Mouse (Mus musculus) ES-Bruce4 (cell line): ENCODE measurements around the gene Myo9b. TPM values are rescaled to one million over a fixed set of nuclear protein-coding genes. Genes with fewer than 3 reads are reported as not detected.
A peak's percentile ranks its signal among the peaks of the same experiment; 100 is the strongest.

ENCODE experiments used
- H3K27ac ChIP-seq: 2 replicates; pipeline ENCODE4 v1.5.1; 2012; ENCODE audit warnings: low read length, inconsistent platforms; ENCODE audit not compliant: insufficient read depth
- H3K27me3 ChIP-seq: 2 replicates; pipeline ENCODE4 v1.6.1; 2012; ENCODE audit warnings: mild to moderate bottlenecking, low read length, inconsistent platforms; ENCODE audit not compliant: control insufficient read depth, poor library complexity, insufficient read depth, severe bottlenecking
- H3K36me3 ChIP-seq: 2 replicates; pipeline ENCODE4 v1.6.1; 2012; ENCODE audit warnings: inconsistent platforms, mild to moderate bottlenecking, low read length, moderate library complexity; ENCODE audit not compliant: control insufficient read depth, poor library complexity, insufficient read depth, severe bottlenecking
- H3K4me1 ChIP-seq: one replicate; pipeline ENCODE4 v1.8.1; 2011; ENCODE audit warnings: low read length; ENCODE audit not compliant: control insufficient read depth, insufficient read depth
- H3K4me3 ChIP-seq: 2 replicates; pipeline ENCODE4 v1.5.1; 2011; ENCODE audit warnings: low read depth, mild to moderate bottlenecking, low read length
- H3K9ac ChIP-seq: 2 replicates; pipeline ENCODE4 v1.6.1; 2012; ENCODE audit warnings: low read depth, mild to moderate bottlenecking, inconsistent platforms; ENCODE audit not compliant: poor library complexity, severe bottlenecking
- H3K9me3 ChIP-seq: replicated peaks from 2 replicates; pipeline ENCODE4 v1.6.1; 2012; ENCODE audit warnings: mild to moderate bottlenecking, low read length, inconsistent platforms; ENCODE audit not compliant: control insufficient read depth, poor library complexity, insufficient read depth, severe bottlenecking
- CTCF ChIP-seq: IDR thresholded peaks from one replicate; pipeline ENCODE4 v1.8.1; 2011; ENCODE audit warnings: low read depth, low read length
- EP300 ChIP-seq: IDR thresholded peaks from 2 replicates; pipeline ENCODE4 v1.6.1; 2011; ENCODE audit warnings: low read depth, low read length; ENCODE audit not compliant: insufficient read depth
- POLR2A ChIP-seq: IDR thresholded peaks from one replicate; pipeline ENCODE4 v1.8.1; 2011; ENCODE audit warnings: low read length; ENCODE audit not compliant: insufficient read depth
- polyA plus RNA-seq: library from polyadenylated mRNA; stranded (reverse); fragments of >200 nt; gene quantifications from 2 replicates; pipeline ENCODE4 v1.2.4, GENCODE M21; 2011; ENCODE audit warnings: low read depth; ENCODE audit not compliant: missing spikeins, insufficient read depth, insufficient read length

Gene Myo9b
- polyA plus RNA-seq, 1 experiment = 37.3 TPM

DNA sequence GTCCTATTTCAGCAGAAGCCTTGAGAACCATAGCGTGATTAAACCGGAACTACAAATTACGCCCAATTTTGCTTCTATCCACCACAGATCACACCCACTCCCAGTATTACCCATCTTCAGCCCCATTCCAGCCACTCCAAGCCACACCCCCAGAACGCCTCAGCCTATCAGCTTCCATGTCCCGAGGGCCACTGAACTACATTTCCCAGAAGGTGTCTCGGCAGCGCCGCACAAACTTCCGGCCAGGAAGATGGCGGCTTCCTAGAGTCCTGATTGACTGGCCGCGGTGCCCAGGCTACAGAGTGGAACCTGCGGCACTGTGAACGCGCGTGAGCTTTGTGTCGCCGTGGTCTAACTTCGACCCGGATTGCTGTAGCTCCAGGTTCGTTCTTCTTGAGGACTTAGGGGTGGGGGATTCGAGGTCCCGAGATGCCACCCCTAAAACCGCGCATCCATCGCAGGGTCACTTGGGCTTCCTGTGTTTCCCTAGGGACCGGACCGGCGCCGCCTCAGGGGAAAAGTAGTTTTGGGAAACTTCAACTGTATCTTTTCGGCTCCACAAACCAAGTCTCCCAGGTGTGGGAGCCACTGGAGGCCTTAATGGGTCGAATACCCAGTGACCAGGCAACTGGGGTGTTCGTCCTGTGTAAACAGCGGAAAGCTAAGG is 124.3 kb downstream of the Myo9b start, which contains the start of gene Babam1:
TSS of gene Babam1 (plus strand) at position 223 of the 667 bp plus-strand sequence.
- Histone ChIP-seq H3K4me1 (no peaks in the 10 kb centered on the region), H3K9ac (peak within 1 kb of the TSS; percentile 89), H3K9me3 (no peaks in the 10 kb centered on the region), H3K4me3 (peak within 1 kb of the TSS; percentile 90), H3K27ac (peak within 1 kb of the TSS; percentile 21; the same call in 1 of the 2 replicates), H3K36me3 (peaks cover 12% of the 10 kb centered on the region), H3K27me3 (no peaks in the 10 kb centered on the region)
- no peak for TF ChIP-seq POLR2A
- TF ChIP-seq EP300 = no peak
- TF ChIP-seq CTCF = no peak

DNA sequence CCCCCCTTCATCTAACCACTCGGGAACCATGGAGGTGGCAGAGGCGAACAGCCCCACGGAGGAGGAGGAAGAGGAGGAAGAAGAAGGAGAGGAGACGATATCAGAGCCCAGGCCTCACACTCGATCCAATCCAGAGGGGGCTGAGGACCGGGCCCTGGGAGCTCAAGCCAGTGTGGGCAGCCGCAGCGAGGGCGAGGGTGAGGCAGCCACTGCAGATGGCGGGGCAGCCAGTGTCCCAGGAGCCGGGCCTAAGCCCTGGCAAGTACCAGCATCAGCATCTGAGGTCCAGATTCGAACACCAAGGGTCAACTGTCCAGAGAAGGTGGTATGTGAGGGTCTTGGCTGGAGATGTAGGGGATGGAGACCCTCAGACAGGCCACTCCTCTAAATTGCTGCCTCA is 125.2 kb downstream of the Myo9b start:
- H3K36me3 ChIP-seq = peaks cover 12% of the 10 kb centered on the region
- no peaks in the 10 kb centered on the region for H3K9me3 ChIP-seq
- no peaks in the 10 kb centered on the region for H3K4me1 ChIP-seq
- TF ChIP-seq EP300 = no peak
- no peak for TF ChIP-seq POLR2A
- no peak for TF ChIP-seq CTCF
- no peak overlapping the region for H3K27ac ChIP-seq
- no peaks in the 10 kb centered on the region for H3K27me3 ChIP-seq
- H3K4me3 ChIP-seq = peak overlapping the region; percentile 90
- peak overlapping the region; percentile 89 for H3K9ac ChIP-seq

DNA sequence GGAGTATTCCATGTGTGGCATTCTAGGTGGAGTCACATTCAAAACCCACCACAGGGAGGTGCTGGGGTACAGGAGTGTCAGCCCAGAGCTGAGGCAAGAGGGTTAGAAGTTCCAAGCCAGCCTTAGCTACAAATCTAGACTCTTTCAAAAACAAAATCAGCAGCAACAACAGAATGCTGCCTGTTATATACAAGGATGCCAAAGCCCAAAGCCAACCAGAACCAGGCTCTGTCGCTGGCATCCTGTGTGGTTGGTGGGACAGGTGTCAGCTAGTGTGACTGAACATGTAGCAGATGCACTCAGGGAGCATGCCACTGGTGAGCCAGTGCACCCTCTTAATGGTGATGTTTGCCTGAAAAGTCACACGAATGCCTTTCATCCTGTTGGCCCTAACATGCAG is 128.3 kb downstream of the Myo9b start:
- Histone ChIP-seq H3K4me1 (peaks cover 7% of the 10 kb centered on the region), H3K9me3 (no peaks in the 10 kb centered on the region), H3K4me3 (no peak overlapping the region), H3K27ac (no peak overlapping the region), H3K27me3 (no peaks in the 10 kb centered on the region), H3K36me3 (peaks cover 12% of the 10 kb centered on the region), H3K9ac (no peak overlapping the region)
- TF ChIP-seq EP300 (no peak), CTCF (no peak), POLR2A (no peak)

DNA sequence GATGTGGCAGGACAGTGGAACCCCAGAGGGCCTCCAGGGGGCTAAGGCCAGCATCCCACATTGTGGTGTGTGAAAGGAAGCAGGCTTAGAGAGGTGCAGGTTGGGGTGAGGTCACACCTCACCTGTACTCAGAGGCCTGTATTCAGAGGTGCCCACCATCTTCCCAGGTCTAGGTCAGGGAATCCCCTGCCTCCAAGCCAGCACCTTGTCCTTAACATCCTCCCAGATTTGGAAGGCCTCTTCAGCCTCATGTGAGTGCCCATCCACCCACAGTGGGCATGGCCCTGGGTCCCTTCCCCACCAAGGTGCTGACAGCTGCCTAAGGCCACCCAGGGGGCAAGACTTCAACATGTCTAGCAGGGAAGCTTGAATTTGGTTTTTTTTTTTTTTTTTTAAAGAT is 128.9 kb downstream of the Myo9b start:
- no peak for TF ChIP-seq EP300
- TF ChIP-seq POLR2A = no peak
- no peak for TF ChIP-seq CTCF
- Histone ChIP-seq H3K9me3 (no peaks in the 10 kb centered on the region), H3K9ac (no peak overlapping the region), H3K27me3 (no peaks in the 10 kb centered on the region), H3K36me3 (peaks cover 12% of the 10 kb centered on the region), H3K4me1 (peaks cover 7% of the 10 kb centered on the region), H3K4me3 (no peak overlapping the region), H3K27ac (no peak overlapping the region)

DNA sequence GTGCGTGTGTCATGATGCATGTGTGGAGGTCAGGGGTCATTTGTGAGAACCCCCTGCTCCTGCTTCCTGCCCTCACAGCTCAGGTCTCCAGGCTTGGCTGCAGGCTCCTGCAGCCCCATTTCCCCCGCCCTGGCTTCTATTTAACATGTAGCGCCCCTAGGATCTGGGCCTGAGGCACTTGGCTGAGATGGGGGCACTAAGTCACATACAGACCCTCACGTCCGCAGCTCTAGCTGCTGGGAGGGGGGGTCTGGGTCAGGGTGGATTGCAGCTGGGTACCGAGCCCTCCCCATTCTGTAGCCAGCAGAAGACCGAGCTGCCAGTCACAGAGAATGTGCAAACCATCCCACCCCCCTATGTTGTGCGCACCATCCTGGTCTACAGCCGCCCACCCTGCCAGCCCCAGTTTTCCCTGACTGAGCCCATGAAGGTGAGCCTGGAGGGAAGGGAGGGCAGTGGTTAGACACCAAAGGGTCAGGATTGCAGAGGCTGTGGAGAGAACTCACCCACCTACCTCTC is 130.0 kb downstream of the Myo9b start:
- Histone ChIP-seq H3K4me3 (no peak overlapping the region), H3K9me3 (no peaks in the 10 kb centered on the region), H3K36me3 (peaks cover 17% of the 10 kb centered on the region), H3K9ac (no peak overlapping the region), H3K27ac (peak overlapping the region; percentile 8; the same call in 1 of the 2 replicates), H3K4me1 (peaks cover 7% of the 10 kb centered on the region), H3K27me3 (no peaks in the 10 kb centered on the region)
- no peak for TF ChIP-seq POLR2A
- TF ChIP-seq CTCF = no peak

DNA sequence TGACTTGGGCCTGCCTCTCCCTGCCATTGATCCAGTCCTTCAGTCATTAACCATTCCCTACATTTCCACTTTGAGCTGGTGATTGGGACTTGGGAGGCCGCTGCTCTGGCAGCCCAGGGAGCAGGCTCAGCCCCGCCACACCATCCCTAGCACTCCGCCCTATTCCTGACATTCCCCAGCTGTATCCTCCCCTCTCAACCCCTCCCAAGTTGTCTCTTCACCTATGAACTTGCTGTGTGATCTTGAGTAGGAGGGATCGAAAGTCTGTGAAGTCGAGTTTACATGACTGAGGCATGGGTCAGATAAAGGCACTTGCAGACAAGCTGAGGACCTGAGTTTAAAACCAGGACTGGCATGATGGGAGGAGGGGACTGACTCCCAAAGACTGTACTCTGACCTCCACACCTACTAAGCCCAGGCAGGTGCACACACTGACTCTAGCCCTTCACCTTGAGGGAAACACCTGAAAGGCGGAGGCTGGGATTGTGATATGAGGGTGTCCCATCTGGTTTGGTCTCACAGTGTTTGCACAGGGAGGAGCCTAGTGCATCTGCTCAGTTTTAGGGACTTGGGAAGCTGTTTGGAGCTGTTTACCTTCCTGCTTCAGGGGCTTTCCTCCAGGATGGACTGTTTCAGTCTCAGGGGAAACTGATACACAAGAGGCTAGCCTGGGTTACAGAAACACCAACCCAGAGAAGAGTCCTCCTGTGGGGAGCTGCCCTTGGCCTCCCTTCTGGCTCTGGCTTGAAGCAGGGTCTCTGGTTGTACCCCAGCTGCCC is 130.8 kb downstream of the Myo9b start:
- peaks cover 7% of the 10 kb centered on the region for H3K4me1 ChIP-seq
- H3K4me3 ChIP-seq = no peak overlapping the region
- TF ChIP-seq CTCF (no peak), POLR2A (no peak), EP300 (no peak)
- peak overlapping the region; percentile 13 for H3K27ac ChIP-seq
- H3K36me3 ChIP-seq = peaks cover 22% of the 10 kb centered on the region
- H3K9me3 ChIP-seq = no peaks in the 10 kb centered on the region
- no peak overlapping the region for H3K9ac ChIP-seq
- H3K27me3 ChIP-seq = no peaks in the 10 kb centered on the region
